Mouse (Mus musculus): ENCODE measurements around the gene Med27. TPM values are rescaled to one million over a fixed set of nuclear protein-coding genes. Genes with fewer than 3 reads are reported as not detected.

The Med27 gene
- polyA plus RNA-seq, 1 experiment, result 73.2 TPM

- H3K36me3 ChIP-seq (ENCODE audit: control insufficient read depth, insufficient read depth, low read length), result no peaks in the 10 kb centered on the region
- peaks cover 8% of the 10 kb centered on the region; the same call in 1 of the 2 replicates for H3K4me1 ChIP-seq (replicated peaks; ENCODE audit: control insufficient read depth, insufficient read depth, low read length)
- no peak overlapping the region for H3K4me3 ChIP-seq (ENCODE audit: control insufficient read depth, insufficient read depth, low read length)
- 59% methylated on average over 5 of the region's 5 CpGs for WGBS
- no peak overlapping the region for H3K27ac ChIP-seq (ENCODE audit: control insufficient read depth, insufficient read depth, low read length)
- no peaks in the 10 kb centered on the region for H3K27me3 ChIP-seq (ENCODE audit: control insufficient read depth, insufficient read depth, low read length)
- TF ChIP-seq CTCF (IDR thresholded peaks at IDR 0.05; ENCODE audit: borderline replicate concordance, control insufficient read depth, extremely low read depth, insufficient read depth, low read length, poor library complexity), result no peak
- no peak for TF ChIP-seq POLR2A (IDR thresholded peaks at IDR 0.05; ENCODE audit: control insufficient read depth, extremely low read depth, insufficient read depth, low read length, poor library complexity)
- DNase-seq, result no peak
Observed at GRCm38 (mm10) chr2:29419946-29420345, 73.3 kb downstream of the Med27 start.

GRCm38 (mm10) chr2:29422126-29422840, 75.7 kb downstream of the Med27 start:
- no peak for DNase-seq
- H3K4me1 ChIP-seq (replicated peaks; ENCODE audit: control insufficient read depth, insufficient read depth, low read length), result peaks cover 8% of the 10 kb centered on the region; the same call in 1 of the 2 replicates
- no peaks in the 10 kb centered on the region for H3K27me3 ChIP-seq (ENCODE audit: control insufficient read depth, insufficient read depth, low read length)
- H3K36me3 ChIP-seq (ENCODE audit: control insufficient read depth, insufficient read depth, low read length), result no peaks in the 10 kb centered on the region
- H3K4me3 ChIP-seq (ENCODE audit: control insufficient read depth, insufficient read depth, low read length), result no peak overlapping the region
- 87% methylated on average over 10 of the region's 10 CpGs for WGBS
- H3K27ac ChIP-seq (ENCODE audit: control insufficient read depth, insufficient read depth, low read length), result no peak overlapping the region
- TF ChIP-seq POLR2A (IDR thresholded peaks at IDR 0.05; ENCODE audit: control insufficient read depth, extremely low read depth, insufficient read depth, low read length, poor library complexity) (no peak), CTCF (IDR thresholded peaks at IDR 0.05; ENCODE audit: borderline replicate concordance, control insufficient read depth, extremely low read depth, insufficient read depth, low read length, poor library complexity) (no peak)

DNA sequence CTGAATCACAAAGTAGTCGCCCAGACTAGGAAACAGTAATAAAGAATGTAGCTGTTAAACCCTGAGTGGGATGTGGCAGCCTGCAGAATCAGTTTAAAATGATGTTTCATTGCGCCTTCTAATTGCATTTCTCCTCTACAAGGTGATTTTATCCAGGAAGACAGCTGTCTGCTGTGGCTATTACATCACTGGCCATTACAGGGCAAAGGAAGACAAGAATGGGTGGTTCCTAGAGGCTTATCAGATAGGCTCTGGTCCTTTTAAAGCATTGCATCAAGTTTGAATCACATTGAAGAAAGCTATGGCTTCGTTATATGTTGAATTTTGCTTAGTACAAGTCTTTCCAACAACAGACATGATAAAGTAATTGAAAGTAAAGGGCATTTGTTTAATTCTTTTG, 76.4 kb downstream of the Med27 start:
- 94% methylated on average over 3 of the region's 3 CpGs for WGBS
- H3K4me3 ChIP-seq (ENCODE audit: control insufficient read depth, insufficient read depth, low read length), result no peak overlapping the region
- H3K27ac ChIP-seq (ENCODE audit: control insufficient read depth, insufficient read depth, low read length), result no peak overlapping the region
- no peaks in the 10 kb centered on the region for H3K36me3 ChIP-seq (ENCODE audit: control insufficient read depth, insufficient read depth, low read length)
- DNase-seq, result no peak
- no peaks in the 10 kb centered on the region for H3K27me3 ChIP-seq (ENCODE audit: control insufficient read depth, insufficient read depth, low read length)
- TF ChIP-seq POLR2A (IDR thresholded peaks at IDR 0.05; ENCODE audit: control insufficient read depth, extremely low read depth, insufficient read depth, low read length, poor library complexity) (no peak), CTCF (IDR thresholded peaks at IDR 0.05; ENCODE audit: borderline replicate concordance, control insufficient read depth, extremely low read depth, insufficient read depth, low read length, poor library complexity) (no peak)
- peaks cover 8% of the 10 kb centered on the region; the same call in 1 of the 2 replicates for H3K4me1 ChIP-seq (replicated peaks; ENCODE audit: control insufficient read depth, insufficient read depth, low read length)

DNA sequence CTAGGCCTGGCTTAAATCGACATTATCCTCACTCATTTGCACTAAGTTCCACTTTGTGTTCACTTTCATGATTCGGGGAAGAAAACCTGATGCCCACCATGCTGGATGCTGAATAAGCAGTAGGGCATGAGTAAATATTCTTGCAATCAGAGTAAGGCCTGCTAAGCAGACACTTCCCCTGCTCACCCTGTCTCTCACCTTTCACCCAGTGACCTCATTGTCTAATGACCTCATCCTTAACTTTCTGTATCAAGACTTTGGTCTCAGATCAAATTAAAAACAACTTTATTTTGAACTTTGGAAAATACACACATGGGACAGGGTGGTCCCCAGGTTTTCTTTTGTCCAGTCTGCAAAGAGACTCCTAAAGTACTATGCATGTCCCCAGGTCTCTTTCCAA, 78.8 kb downstream of the Med27 start:
- no peak overlapping the region for H3K27ac ChIP-seq (ENCODE audit: control insufficient read depth, insufficient read depth, low read length)
- H3K27me3 ChIP-seq (ENCODE audit: control insufficient read depth, insufficient read depth, low read length), result no peaks in the 10 kb centered on the region
- WGBS, result 56% methylated on average over 2 of the region's 2 CpGs
- no peaks in the 10 kb centered on the region for H3K36me3 ChIP-seq (ENCODE audit: control insufficient read depth, insufficient read depth, low read length)
- peaks cover 4% of the 10 kb centered on the region; the same call in 1 of the 2 replicates for H3K4me1 ChIP-seq (replicated peaks; ENCODE audit: control insufficient read depth, insufficient read depth, low read length)
- TF ChIP-seq CTCF (IDR thresholded peaks at IDR 0.05; ENCODE audit: borderline replicate concordance, control insufficient read depth, extremely low read depth, insufficient read depth, low read length, poor library complexity) (no peak), POLR2A (IDR thresholded peaks at IDR 0.05; ENCODE audit: control insufficient read depth, extremely low read depth, insufficient read depth, low read length, poor library complexity) (no peak)
- H3K4me3 ChIP-seq (ENCODE audit: control insufficient read depth, insufficient read depth, low read length), result no peak overlapping the region
- DNase-seq, result no peak

GRCm38 (mm10) chr2:29426684-29427083, 80.1 kb downstream of the Med27 start:
- TF ChIP-seq POLR2A (IDR thresholded peaks at IDR 0.05; ENCODE audit: control insufficient read depth, extremely low read depth, insufficient read depth, low read length, poor library complexity), result no peak
- no peak for TF ChIP-seq CTCF (IDR thresholded peaks at IDR 0.05; ENCODE audit: borderline replicate concordance, control insufficient read depth, extremely low read depth, insufficient read depth, low read length, poor library complexity)
- Histone ChIP-seq H3K27ac (ENCODE audit: control insufficient read depth, insufficient read depth, low read length) (no peak overlapping the region), H3K4me1 (replicated peaks; ENCODE audit: control insufficient read depth, insufficient read depth, low read length) (peaks cover 4% of the 10 kb centered on the region; the same call in 1 of the 2 replicates), H3K4me3 (ENCODE audit: control insufficient read depth, insufficient read depth, low read length) (no peak overlapping the region), H3K36me3 (ENCODE audit: control insufficient read depth, insufficient read depth, low read length) (no peaks in the 10 kb centered on the region), H3K27me3 (ENCODE audit: control insufficient read depth, insufficient read depth, low read length) (no peaks in the 10 kb centered on the region)
- no peak for DNase-seq
- WGBS, result 88% methylated on average over 3 of the region's 3 CpGs

DNA sequence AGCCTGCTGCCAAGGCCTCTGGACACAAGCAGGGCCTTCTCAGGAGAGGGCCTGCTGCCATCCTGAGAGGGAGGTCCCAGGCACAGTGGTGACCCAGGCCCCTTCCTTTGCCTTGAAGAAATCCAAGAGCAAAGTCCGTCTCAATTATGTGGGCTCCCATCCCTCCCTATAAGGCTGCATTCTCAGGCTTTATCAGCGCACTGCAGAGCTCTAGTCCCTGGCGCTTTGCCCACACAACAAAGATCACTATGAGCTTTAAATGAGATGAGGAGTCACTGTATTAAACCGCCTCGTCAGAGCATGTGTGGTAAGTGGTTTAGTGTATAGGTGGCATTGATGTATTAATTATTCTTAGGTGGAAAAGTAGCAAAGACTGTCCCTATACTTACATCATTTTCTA, 85.9 kb downstream of the Med27 start:
- Histone ChIP-seq H3K36me3 (ENCODE audit: control insufficient read depth, insufficient read depth, low read length) (no peaks in the 10 kb centered on the region), H3K27ac (ENCODE audit: control insufficient read depth, insufficient read depth, low read length) (no peak overlapping the region), H3K4me1 (replicated peaks; ENCODE audit: control insufficient read depth, insufficient read depth, low read length) (peaks cover 4% of the 10 kb centered on the region; the same call in 1 of the 2 replicates), H3K4me3 (ENCODE audit: control insufficient read depth, insufficient read depth, low read length) (no peak overlapping the region), H3K27me3 (ENCODE audit: control insufficient read depth, insufficient read depth, low read length) (no peaks in the 10 kb centered on the region)
- TF ChIP-seq CTCF (IDR thresholded peaks at IDR 0.05; ENCODE audit: borderline replicate concordance, control insufficient read depth, extremely low read depth, insufficient read depth, low read length, poor library complexity), result no peak
- TF ChIP-seq POLR2A (IDR thresholded peaks at IDR 0.05; ENCODE audit: control insufficient read depth, extremely low read depth, insufficient read depth, low read length, poor library complexity), result no peak
- 84% methylated on average over 5 of the region's 5 CpGs for WGBS
- no peak for DNase-seq
